Mouse (Mus musculus) thymus, adult 2 months (tissue): ENCODE measurements at regions not wholly inside any gene's neighbourhood (a gene's known extent, or its start where the extent isn't known, plus 50 kb on each side); places are given as distances from the start of the nearest gene placed in this dataset.

Experiments used
- DNase-seq: peaks from one replicate; pipeline ENCODE4 v3.0.0; 2021
- H3K27ac ChIP-seq: fragments of 200-500 bp; 2 replicates; pipeline ENCODE4 v1.5.1; 2012; ENCODE audit warnings: low read length, control low read depth; ENCODE audit not compliant: control insufficient read depth, insufficient read depth
- H3K27me3 ChIP-seq: fragments of 200-500 bp; 2 replicates; pipeline ENCODE4 v1.6.1; 2012; ENCODE audit warnings: mild to moderate bottlenecking, low read length, moderate library complexity, mixed read lengths; ENCODE audit not compliant: control insufficient read depth, insufficient read depth
- H3K36me3 ChIP-seq: fragments of 200-500 bp; 2 replicates; pipeline ENCODE4 v1.6.1; 2012; ENCODE audit warnings: mild to moderate bottlenecking, low read length, moderate library complexity; ENCODE audit not compliant: control insufficient read depth, insufficient read depth
- H3K4me1 ChIP-seq: fragments of 200-500 bp; replicated peaks from 2 replicates; pipeline ENCODE4 v1.6.1; 2012; ENCODE audit warnings: low read length; ENCODE audit not compliant: control insufficient read depth, insufficient read depth
- H3K4me3 ChIP-seq: fragments of 200-500 bp; 2 replicates; pipeline ENCODE4 v1.5.1; 2012; ENCODE audit warnings: mild to moderate bottlenecking, low read length, control low read depth, moderate library complexity; ENCODE audit not compliant: control insufficient read depth, insufficient read depth
- CTCF ChIP-seq: fragments of 200-500 bp; IDR thresholded peaks from 2 replicates; pipeline ENCODE4 v1.5.1; 2012; ENCODE audit warnings: mild to moderate bottlenecking, control low read depth, low read length, moderate library complexity, borderline replicate concordance; ENCODE audit not compliant: control insufficient read depth, poor library complexity, insufficient read depth; ENCODE audit errors: extremely low read depth
- POLR2A ChIP-seq: fragments of 200-500 bp; IDR thresholded peaks from 2 replicates; pipeline ENCODE4 v1.6.1; 2012; ENCODE audit warnings: mild to moderate bottlenecking, low read length, control low read depth, moderate library complexity; ENCODE audit not compliant: control insufficient read depth, poor library complexity, insufficient read depth; ENCODE audit errors: extremely low read depth
- WGBS: fragments of 180-500 bp; shearing (Covaris S2); methylation state at CpG from one replicate; pipeline ENCODE4 v1.1.7; 2018; 5-methylcytosine and 5-hydroxymethylcytosine counted together

GRCm38 (mm10) chr9:116337446-116338010, 162.4 kb upstream of the Tgfbr2 start:
- DNase-seq = peak; percentile 35
- Histone ChIP-seq H3K27me3 (no peaks in the 10 kb centered on the region), H3K4me3 (no peak overlapping the region), H3K4me1 (peaks cover 18% of the 10 kb centered on the region), H3K27ac (peak overlapping the region; percentile 82), H3K36me3 (no peaks in the 10 kb centered on the region)
- no peak for TF ChIP-seq CTCF
- no peak for TF ChIP-seq POLR2A
- 58% methylated on average over 8 of the region's 8 CpGs for WGBS

- 92% methylated on average over 11 of the region's 11 CpGs for WGBS
- Histone ChIP-seq H3K36me3 (no peaks in the 10 kb centered on the region), H3K27ac (no peak overlapping the region), H3K27me3 (no peaks in the 10 kb centered on the region), H3K4me1 (peaks cover 20% of the 10 kb centered on the region), H3K4me3 (no peak overlapping the region)
- TF ChIP-seq CTCF (no peak), POLR2A (no peak)
- DNase-seq = no peak
These were observed 160.7 kb upstream of the Tgfbr2 start for GRCm38 (mm10) chr9:116335561-116336478.

GRCm38 (mm10) chr9:116333956-116334463, 158.8 kb upstream of the Tgfbr2 start:
- TF ChIP-seq POLR2A (no peak), CTCF (no peak)
- Histone ChIP-seq H3K4me3 (no peak overlapping the region), H3K4me1 (peaks cover 20% of the 10 kb centered on the region), H3K27ac (no peak overlapping the region), H3K27me3 (no peaks in the 10 kb centered on the region), H3K36me3 (no peaks in the 10 kb centered on the region)
- DNase-seq = no peak
- whole genome bisulfite sequencing = 78% methylated on average over 6 of the region's 6 CpGs

GRCm38 (mm10) chr9:116332485-116333118, 157.4 kb upstream of the Tgfbr2 start:
- 88% methylated on average over 5 of the region's 5 CpGs for WGBS
- H3K4me1 ChIP-seq = peaks cover 22% of the 10 kb centered on the region
- DNase-seq = no peak
- no peak overlapping the region for H3K4me3 ChIP-seq
- TF ChIP-seq POLR2A = no peak
- no peak for TF ChIP-seq CTCF
- no peak overlapping the region for H3K27ac ChIP-seq
- H3K27me3 ChIP-seq = no peaks in the 10 kb centered on the region
- no peaks in the 10 kb centered on the region for H3K36me3 ChIP-seq

- Histone ChIP-seq H3K4me1 (peaks cover 21% of the 10 kb centered on the region), H3K4me3 (no peak overlapping the region), H3K27ac (no peak overlapping the region), H3K36me3 (no peaks in the 10 kb centered on the region), H3K27me3 (no peaks in the 10 kb centered on the region)
- WGBS = 85% methylated on average over 2 of the region's 2 CpGs
- DNase-seq = no peak
- TF ChIP-seq POLR2A (no peak), CTCF (no peak)
These were observed 156.2 kb upstream of the Tgfbr2 start for GRCm38 (mm10) chr9:116331406-116331805.

GRCm38 (mm10) chr9:116330796-116331195, 155.6 kb upstream of the Tgfbr2 start:
- Histone ChIP-seq H3K36me3 (no peaks in the 10 kb centered on the region), H3K27ac (peak overlapping the region; percentile 41; the same call in 1 of the 2 replicates), H3K4me1 (peaks cover 21% of the 10 kb centered on the region), H3K27me3 (no peaks in the 10 kb centered on the region), H3K4me3 (no peak overlapping the region)
- TF ChIP-seq CTCF = no peak
- no peak for TF ChIP-seq POLR2A
- DNase-seq = no peak
- 24% methylated on average over 5 of the region's 5 CpGs for whole genome bisulfite sequencing
